Mouse (Mus musculus) ES-CJ7 (cell line): ENCODE results near the gene Pld5.

Experiments used
- DNase-seq: peaks from one replicate; pipeline ENCODE4 v3.0.0; 2011; ENCODE audit warnings: low read depth, low spot score

Pld5 gene

GRCm38 (mm10) chr1:176167784-176168183 lies 107.3 kb downstream of the Pld5 start:
- no peak for DNase-seq

GRCm38 (mm10) chr1:176167114-176167513 lies 108.0 kb downstream of the Pld5 start:
- DNase-seq, result no peak

- DNase-seq, result no peak
Measured at GRCm38 (mm10) chr1:176145306-176145705, 129.8 kb downstream of the Pld5 start.

- no peak for DNase-seq
Measured at GRCm38 (mm10) chr1:176134379-176134778, 140.7 kb downstream of the Pld5 start.

GRCm38 (mm10) chr1:176125771-176126170 lies 149.3 kb downstream of the Pld5 start:
- DNase-seq, result no peak

- DNase-seq, result no peak
Measured at GRCm38 (mm10) chr1:176124441-176124840, 150.7 kb downstream of the Pld5 start.

GRCm38 (mm10) chr1:176123781-176124180 lies 151.3 kb downstream of the Pld5 start:
- DNase-seq, result no peak

GRCm38 (mm10) chr1:176115604-176116003 lies 159.5 kb downstream of the Pld5 start:
- DNase-seq, result no peak

GRCm38 (mm10) chr1:176098685-176099320 lies 176.3 kb downstream of the Pld5 start:
- no peak for DNase-seq

- no peak for DNase-seq
Measured at GRCm38 (mm10) chr1:176092119-176092518, 183.0 kb downstream of the Pld5 start.

GRCm38 (mm10) chr1:176089382-176089781 lies 185.7 kb downstream of the Pld5 start:
- no peak for DNase-seq

- DNase-seq, result no peak
Measured at GRCm38 (mm10) chr1:176085952-176086648, 189.0 kb downstream of the Pld5 start.

GRCm38 (mm10) chr1:176082306-176082705 lies 192.8 kb downstream of the Pld5 start:
- DNase-seq, result no peak

- no peak for DNase-seq
Measured at GRCm38 (mm10) chr1:176080969-176081368, 194.1 kb downstream of the Pld5 start.

GRCm38 (mm10) chr1:176078410-176078809 lies 196.7 kb downstream of the Pld5 start:
- DNase-seq, result no peak

GRCm38 (mm10) chr1:176076799-176077198 lies 198.3 kb downstream of the Pld5 start:
- DNase-seq, result no peak

- DNase-seq, result no peak
Measured at GRCm38 (mm10) chr1:176075810-176076209, 199.3 kb downstream of the Pld5 start.

- DNase-seq, result no peak
Measured at GRCm38 (mm10) chr1:176075409-176075808, 199.7 kb downstream of the Pld5 start.

- no peak for DNase-seq
Measured at GRCm38 (mm10) chr1:176074526-176074925, 200.6 kb downstream of the Pld5 start.

- DNase-seq, result no peak
Measured at GRCm38 (mm10) chr1:176065281-176065680, 209.8 kb downstream of the Pld5 start.

GRCm38 (mm10) chr1:176064471-176064870 lies 210.6 kb downstream of the Pld5 start:
- DNase-seq, result no peak

- DNase-seq, result no peak
Measured at GRCm38 (mm10) chr1:176053653-176054052, 221.5 kb downstream of the Pld5 start.

- DNase-seq, result no peak
Measured at GRCm38 (mm10) chr1:176046995-176047394, 228.1 kb downstream of the Pld5 start.
